Mouse (Mus musculus): Measurements from ENCODE around the gene Amd1. TPM values are rescaled to one million over a fixed set of nuclear protein-coding genes. Genes with fewer than 3 reads are reported as not detected.

The Amd1 gene
- polyA plus RNA-seq (2015; fragmentation: Nextera tagmentation; extraction: Ambion mirVana), result 40.8 and 41.9 TPM in 2 replicates

DNA sequence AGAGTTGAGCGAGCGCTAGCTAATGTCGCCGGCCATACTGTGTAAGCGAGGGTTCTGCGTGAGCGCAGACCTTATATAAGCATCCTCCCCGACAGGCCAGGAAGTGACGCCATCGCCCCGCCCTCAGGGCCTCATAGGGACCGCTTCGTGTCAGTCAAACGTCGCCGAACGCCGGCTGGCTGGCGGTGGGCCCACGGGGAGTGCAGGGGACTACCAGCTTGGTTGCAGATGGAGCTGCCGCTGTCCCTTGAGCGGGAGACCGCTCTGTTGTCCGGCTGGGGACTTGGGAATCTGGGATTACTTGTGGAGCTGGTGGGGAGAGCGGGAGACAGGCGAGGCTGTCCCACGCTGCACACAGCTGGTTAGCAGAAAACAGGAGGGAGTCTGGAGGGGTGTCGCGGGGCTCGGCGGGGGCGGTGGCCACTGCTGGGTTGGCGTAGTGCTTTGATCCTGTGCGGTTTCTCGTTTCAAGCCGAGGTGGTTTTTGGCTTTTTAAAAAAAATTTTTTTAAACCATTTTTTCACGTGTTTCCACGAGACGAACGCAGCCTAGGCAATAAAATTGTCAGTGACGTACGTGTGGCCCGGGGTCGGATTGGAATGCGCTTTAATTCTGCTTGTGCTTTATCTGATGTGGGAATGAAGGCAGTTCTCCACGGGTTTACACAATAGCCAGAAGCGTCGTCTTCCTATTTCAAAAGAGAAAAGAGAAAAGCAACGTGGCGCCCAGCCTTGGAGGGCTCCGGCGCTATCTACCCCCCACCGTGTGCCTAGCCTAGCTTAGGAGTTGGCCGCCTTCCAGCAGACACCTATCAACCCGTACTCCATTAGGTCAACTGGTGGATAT, at the start of gene Amd1:
Gene Amd1, minus strand, starts transcription at position 47 of the 846 bp plus-strand sequence.
- H3K4me2 ChIP-seq, result peak within 1 kb of the TSS; percentile 91
- peak within 1 kb of the TSS; percentile 94 for H3K4me3 ChIP-seq (replicated peaks)
- ATAC-seq (ENCODE audit: insufficient read depth), result peak; percentile 87
- under 1% methylated on average over 55 of the region's 55 CpGs for WGBS (ENCODE audit: insufficient replicate concordance)
- H3K9ac ChIP-seq, result peak within 1 kb of the TSS; percentile 97
- no peaks in the 10 kb centered on the region for H3K27me3 ChIP-seq
- peaks cover 6% of the 10 kb centered on the region; the same call in 1 of the 2 replicates for H3K36me3 ChIP-seq (replicated peaks)
- H3K9me3 ChIP-seq (replicated peaks), result peaks cover 4% of the 10 kb centered on the region; the same call in 1 of the 2 replicates
- H3K4me1 ChIP-seq (replicated peaks), result peaks cover 33% of the 10 kb centered on the region
- H3K27ac ChIP-seq (replicated peaks), result peak within 1 kb of the TSS; percentile 92

DNA sequence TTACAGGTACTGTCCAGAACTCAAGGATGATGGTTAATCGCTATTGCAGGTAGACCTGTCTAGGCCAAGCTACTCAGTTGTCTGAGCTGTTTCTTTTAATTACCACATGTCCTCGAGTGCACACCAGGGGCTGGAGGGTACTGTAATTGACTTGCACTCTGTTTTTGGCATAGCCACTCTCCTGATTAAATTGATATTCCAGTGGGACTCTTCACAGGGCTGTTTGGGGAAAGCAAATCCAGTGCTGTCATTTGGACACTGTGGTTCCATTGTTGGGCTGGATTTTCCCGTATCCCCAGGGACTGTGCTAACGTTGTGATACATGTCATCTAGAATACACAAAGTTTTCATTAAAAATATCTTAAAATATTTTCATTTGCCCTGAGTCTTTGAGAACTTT, 49.2 kb upstream of the Amd1 start:
- Histone ChIP-seq H3K27ac (replicated peaks) (no peak overlapping the region), H3K36me3 (replicated peaks) (no peaks in the 10 kb centered on the region), H3K4me1 (replicated peaks) (peaks cover 36% of the 10 kb centered on the region), H3K4me2 (peak overlapping the region; percentile 90; the same call in 1 of the 2 replicates), H3K9ac (no peak overlapping the region), H3K4me3 (replicated peaks) (peak overlapping the region; percentile 97; the same call in 1 of the 2 replicates), H3K27me3 (no peaks in the 10 kb centered on the region), H3K9me3 (replicated peaks) (no peaks in the 10 kb centered on the region)
- no peak for ATAC-seq (ENCODE audit: insufficient read depth)
- 72% methylated on average over 4 of the region's 4 CpGs for WGBS (ENCODE audit: insufficient replicate concordance)

DNA sequence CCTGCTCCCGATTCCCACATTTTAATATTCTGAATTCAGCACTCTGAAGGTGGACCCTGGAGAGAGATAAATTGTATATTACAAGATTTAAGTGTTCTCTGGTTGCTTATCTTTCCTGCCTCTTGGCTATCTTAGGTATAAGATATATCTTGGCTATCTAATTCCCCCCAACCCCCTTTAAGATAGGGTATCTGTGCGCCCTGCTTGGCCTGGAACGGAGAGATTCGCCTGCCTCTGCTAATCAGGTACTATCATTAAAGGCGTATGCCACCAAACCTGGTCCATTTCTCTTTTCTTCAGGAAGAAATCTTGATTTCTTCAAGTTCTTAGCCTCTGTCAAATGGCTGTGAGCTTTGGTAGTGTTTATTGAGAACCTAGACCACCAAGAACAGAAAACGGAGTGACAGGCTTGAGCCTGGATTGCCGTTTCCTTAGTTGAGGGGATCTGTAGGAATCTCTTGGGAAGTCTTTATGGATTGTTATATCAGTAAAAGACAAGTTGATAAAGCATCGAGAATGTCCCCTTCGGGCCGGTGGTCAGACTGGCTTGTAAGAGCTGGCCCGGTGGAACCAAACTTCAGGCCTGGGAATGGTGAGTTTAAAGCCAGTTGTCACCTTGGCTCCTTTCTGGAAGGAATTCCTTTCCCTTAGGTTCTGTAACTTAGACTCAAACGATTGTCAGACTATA, 48.4 kb upstream of the Amd1 start:
- Histone ChIP-seq H3K27me3 (no peaks in the 10 kb centered on the region), H3K36me3 (replicated peaks) (no peaks in the 10 kb centered on the region), H3K4me2 (peak overlapping the region; percentile 90), H3K27ac (replicated peaks) (peak overlapping the region; percentile 100; the same call in 1 of the 2 replicates), H3K4me3 (replicated peaks) (peak overlapping the region; percentile 97), H3K9ac (peak overlapping the region; percentile 88), H3K4me1 (replicated peaks) (peaks cover 34% of the 10 kb centered on the region), H3K9me3 (replicated peaks) (no peaks in the 10 kb centered on the region)
- ATAC-seq (ENCODE audit: insufficient read depth), result no peak
- 39% methylated on average over 12 of the region's 12 CpGs for WGBS (ENCODE audit: insufficient replicate concordance)

DNA sequence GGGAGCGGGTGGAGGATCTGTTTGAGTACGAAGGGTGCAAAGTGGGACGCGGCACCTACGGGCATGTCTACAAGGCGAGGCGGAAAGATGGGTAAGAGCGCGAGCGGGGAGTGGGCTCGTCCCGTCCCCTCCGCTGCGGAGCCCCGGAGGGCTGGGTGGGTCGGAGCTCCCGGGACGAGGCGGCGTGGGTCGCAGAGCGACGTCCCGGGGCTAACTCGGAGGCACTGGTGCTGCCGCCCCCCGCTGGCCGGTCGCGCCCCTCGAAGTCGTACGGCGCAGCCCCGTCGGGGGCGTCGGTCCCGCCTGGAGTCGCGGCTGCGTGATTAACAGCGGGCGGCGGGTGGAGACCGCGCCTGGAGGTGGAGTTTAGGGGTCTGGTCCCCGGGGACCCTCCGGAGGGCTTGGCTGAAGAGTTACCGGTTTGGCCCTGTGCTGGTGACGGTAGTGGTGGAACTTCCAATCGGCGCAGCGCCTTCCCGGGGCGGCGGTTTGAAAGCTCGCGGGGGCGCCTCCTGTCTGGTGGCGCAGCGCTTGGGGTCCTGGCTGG, 47.7 kb upstream of the Amd1 start:
- Histone ChIP-seq H3K4me3 (replicated peaks) (peak overlapping the region; percentile 97), H3K9ac (peak overlapping the region; percentile 88), H3K4me1 (replicated peaks) (peaks cover 34% of the 10 kb centered on the region), H3K36me3 (replicated peaks) (no peaks in the 10 kb centered on the region), H3K4me2 (peak overlapping the region; percentile 90), H3K27me3 (no peaks in the 10 kb centered on the region), H3K27ac (replicated peaks) (peak overlapping the region; percentile 100), H3K9me3 (replicated peaks) (no peaks in the 10 kb centered on the region)
- ATAC-seq (ENCODE audit: insufficient read depth), result peak; percentile 1
- WGBS (ENCODE audit: insufficient replicate concordance), result under 1% methylated on average over 62 of the region's 62 CpGs

DNA sequence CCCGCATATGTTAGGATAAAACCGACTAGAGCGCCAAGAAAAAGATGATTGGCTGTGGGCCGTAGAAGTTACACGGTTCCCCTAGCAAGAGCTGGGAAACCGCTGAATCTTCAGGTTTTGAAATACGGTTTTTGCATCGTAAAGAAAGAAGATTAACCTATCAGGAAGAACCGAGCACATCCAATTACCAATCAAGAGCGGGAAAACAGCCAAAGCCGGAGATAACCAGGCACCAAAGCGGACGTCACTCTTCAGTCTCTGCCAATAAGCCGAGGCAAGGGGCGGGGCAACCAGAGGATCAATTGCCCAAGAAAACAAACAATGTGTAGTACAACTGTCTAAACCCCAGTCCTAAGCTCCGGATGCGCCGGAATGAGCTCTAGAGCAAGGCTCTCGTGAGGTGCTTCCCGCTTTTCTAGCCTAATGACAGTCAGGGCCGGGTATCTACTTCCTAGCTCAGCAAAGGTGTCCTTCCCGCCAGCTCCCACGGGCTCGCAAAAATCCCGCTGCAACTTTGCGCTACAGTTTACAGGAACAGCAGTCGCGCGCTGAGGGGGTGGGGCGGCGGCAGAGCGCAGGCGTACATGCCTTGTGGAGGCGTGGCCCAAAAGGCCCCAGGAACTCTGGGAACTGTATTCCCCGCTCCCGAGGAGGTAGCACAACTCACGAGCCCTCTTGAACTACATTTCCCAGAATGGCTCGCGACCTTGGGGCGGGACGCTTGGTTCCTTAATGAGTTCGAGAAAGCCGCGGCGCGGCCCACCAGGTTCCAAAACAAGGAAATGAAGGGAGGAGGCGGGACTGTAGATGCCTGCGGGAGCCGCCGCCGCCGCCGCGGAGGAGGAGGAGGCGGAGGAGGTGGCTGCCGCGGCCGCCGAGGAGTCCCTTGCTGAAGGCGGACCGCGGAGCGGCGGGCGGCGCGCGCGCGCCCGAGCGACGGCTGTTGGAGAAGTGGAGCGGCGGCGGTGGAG, 46.9 kb upstream of the Amd1 start:
- ATAC-seq (ENCODE audit: insufficient read depth), result peak; percentile 96
- no peaks in the 10 kb centered on the region for H3K36me3 ChIP-seq (replicated peaks)
- peak overlapping the region; percentile 90 for H3K4me2 ChIP-seq
- no peaks in the 10 kb centered on the region for H3K9me3 ChIP-seq (replicated peaks)
- H3K9ac ChIP-seq, result peak overlapping the region; percentile 88
- H3K4me1 ChIP-seq (replicated peaks), result peaks cover 30% of the 10 kb centered on the region
- WGBS (ENCODE audit: insufficient replicate concordance), result under 1% methylated on average over 74 of the region's 76 CpGs
- peak overlapping the region; percentile 97 for H3K4me3 ChIP-seq (replicated peaks)
- H3K27me3 ChIP-seq, result no peaks in the 10 kb centered on the region
- H3K27ac ChIP-seq (replicated peaks), result peak overlapping the region; percentile 100

DNA sequence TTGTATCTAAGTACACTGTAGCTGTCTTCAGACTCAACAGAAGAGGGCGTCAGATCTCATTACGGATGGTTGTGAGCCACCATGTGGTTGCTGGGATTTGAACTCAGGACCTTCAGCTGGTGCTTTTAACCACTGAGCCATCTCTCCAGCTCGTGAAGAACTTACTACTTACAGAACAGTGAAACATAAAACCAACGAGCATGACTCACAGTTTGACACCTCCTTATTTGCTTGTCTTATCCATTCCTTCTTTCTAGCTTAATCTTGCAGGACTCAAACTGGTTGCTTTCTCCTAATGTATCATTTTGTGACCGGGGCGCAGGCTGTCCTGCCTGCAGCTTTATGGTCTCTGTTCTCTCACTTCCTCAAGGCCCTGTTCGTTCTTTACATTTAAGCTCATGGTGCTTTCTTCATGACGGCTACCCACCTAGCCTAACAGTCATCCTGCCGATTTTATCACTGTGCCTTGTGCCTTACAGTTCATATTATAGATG, 45.5 kb upstream of the Amd1 start:
- Histone ChIP-seq H3K27me3 (no peaks in the 10 kb centered on the region), H3K27ac (replicated peaks) (peak overlapping the region; percentile 100), H3K4me1 (replicated peaks) (peaks cover 30% of the 10 kb centered on the region), H3K36me3 (replicated peaks) (no peaks in the 10 kb centered on the region), H3K4me2 (peak overlapping the region; percentile 90), H3K4me3 (replicated peaks) (peak overlapping the region; percentile 97), H3K9ac (peak overlapping the region; percentile 75), H3K9me3 (replicated peaks) (no peaks in the 10 kb centered on the region)
- WGBS (ENCODE audit: insufficient replicate concordance), result 48% methylated on average over 9 of the region's 9 CpGs
- ATAC-seq (ENCODE audit: insufficient read depth), result no peak

DNA sequence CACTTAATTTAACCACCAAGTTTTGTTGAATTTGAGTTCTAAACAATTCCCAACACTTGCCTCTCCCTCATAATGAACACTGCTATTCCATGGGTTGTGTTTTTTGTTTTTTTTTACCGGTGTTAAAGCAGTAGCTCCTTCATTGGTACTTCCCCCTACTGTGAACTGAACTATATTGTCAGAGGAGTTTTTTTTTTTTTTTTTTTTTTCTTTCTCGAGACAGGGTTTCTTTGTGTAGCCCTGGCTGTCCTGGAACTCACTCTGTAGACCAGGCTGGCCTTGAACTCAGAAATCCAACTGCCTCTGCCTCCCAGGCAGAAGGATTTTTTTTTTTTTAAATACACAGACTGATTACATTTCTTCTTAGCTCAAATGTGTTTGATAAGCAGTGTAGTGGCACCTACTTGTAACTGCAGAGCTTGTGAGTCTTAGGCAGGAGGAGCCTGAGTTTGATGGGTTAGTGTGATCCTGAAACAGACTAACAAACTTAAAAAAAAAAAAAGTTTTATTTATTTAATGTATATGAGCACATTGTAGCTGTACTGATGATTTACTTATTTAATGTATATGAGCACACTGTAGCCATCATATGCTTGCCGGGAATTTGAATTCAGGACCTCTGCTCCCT, 44.9 kb upstream of the Amd1 start:
- H3K27ac ChIP-seq (replicated peaks), result peak overlapping the region; percentile 100
- no peaks in the 10 kb centered on the region for H3K9me3 ChIP-seq (replicated peaks)
- no peak for ATAC-seq (ENCODE audit: insufficient read depth)
- no peaks in the 10 kb centered on the region for H3K36me3 ChIP-seq (replicated peaks)
- no peaks in the 10 kb centered on the region for H3K27me3 ChIP-seq
- H3K4me3 ChIP-seq (replicated peaks), result no peak overlapping the region
- no peak overlapping the region for H3K9ac ChIP-seq
- peaks cover 30% of the 10 kb centered on the region for H3K4me1 ChIP-seq (replicated peaks)
- H3K4me2 ChIP-seq, result no peak overlapping the region
- 70% methylated on average over 3 of the region's 3 CpGs for WGBS (ENCODE audit: insufficient replicate concordance)

DNA sequence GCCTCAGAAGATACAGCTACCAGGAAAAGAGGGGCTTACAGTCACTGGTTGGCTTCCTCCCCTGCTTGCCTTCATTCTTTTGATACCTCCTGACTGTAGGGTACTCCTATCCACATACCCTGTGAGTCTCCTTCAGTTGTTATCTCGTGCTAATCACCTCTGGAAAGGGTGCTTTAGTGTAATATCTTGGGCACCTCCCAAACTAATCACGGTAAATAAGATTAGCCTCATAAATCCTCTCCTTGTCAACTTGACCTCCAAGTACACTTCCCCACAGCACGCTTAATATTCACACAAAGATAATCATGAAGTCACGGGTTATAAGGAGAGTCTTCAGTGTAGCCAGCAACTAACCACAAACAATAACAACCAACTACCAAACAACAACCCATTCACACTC, 40.0 kb upstream of the Amd1 start:
- H3K9ac ChIP-seq, result no peak overlapping the region
- no peaks in the 10 kb centered on the region for H3K27me3 ChIP-seq
- no peak overlapping the region for H3K4me3 ChIP-seq (replicated peaks)
- no peaks in the 10 kb centered on the region for H3K36me3 ChIP-seq (replicated peaks)
- peaks cover 2% of the 10 kb centered on the region; the same call in 1 of the 2 replicates for H3K4me1 ChIP-seq (replicated peaks)
- no peak overlapping the region for H3K27ac ChIP-seq (replicated peaks)
- no peak overlapping the region for H3K4me2 ChIP-seq
- WGBS (ENCODE audit: insufficient replicate concordance), result 30% methylated on average over 4 of the region's 4 CpGs
- H3K9me3 ChIP-seq (replicated peaks), result no peaks in the 10 kb centered on the region
- ATAC-seq (ENCODE audit: insufficient read depth), result no peak

DNA sequence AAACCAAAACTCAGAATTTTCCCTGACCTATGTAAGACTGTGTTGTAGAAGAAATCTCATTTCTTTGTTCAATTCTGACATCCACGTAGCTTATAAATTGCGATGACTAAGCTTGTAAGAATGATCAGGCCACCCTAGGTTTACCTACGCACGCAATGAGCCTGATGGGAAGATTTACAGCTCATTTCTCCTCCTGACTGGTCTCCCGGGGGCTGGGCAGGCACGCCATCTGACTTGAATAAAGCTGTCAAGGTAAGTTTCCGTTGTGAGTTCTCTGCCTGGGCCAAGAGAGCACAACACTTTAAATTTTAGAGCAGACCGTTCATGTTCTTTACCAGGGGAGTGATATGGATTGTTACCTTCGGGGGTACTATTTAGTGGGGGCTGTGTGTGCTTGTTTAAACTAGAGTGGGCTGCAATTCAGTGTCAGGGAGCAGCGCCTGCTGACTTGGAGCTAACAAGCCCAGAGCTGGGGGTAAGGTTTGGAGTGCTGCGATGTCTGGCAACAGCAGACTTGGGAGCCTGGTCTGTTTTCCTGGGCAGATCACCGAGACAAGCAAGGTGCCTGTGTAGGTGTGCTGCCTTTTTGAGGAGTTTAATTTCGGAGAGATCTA, 37.5 kb upstream of the Amd1 start, which contains the start of gene Cdk19:
Gene Cdk19, plus strand, starts transcription at position 214 of the 614 bp plus-strand sequence.
- Histone ChIP-seq H3K36me3 (replicated peaks) (no peaks in the 10 kb centered on the region), H3K4me2 (no peak within 1 kb of the TSS), H3K27me3 (no peaks in the 10 kb centered on the region), H3K9ac (no peak within 1 kb of the TSS), H3K4me1 (replicated peaks) (no peaks in the 10 kb centered on the region), H3K9me3 (replicated peaks) (no peaks in the 10 kb centered on the region), H3K4me3 (replicated peaks) (no peak within 1 kb of the TSS), H3K27ac (replicated peaks) (no peak within 1 kb of the TSS)
- ATAC-seq (ENCODE audit: insufficient read depth), result no peak
- 52% methylated on average over 13 of the region's 13 CpGs for WGBS (ENCODE audit: insufficient replicate concordance)

All from liver, embryonic 15.5 days (tissue).